Mouse (Mus musculus) thymus, postnatal 36 days (tissue): ENCODE measurements around the gene Trim39.

ENCODE experiments used
- DNase-seq, 2 experiments: peaks; one replicate each; pipeline ENCODE4 v3.0.0; 2022; ENCODE audit warnings: mixed read lengths in 2 of 2

Gene Trim39

GRCm38 (mm10) chr17:36245741-36246140 lies 26.3 kb downstream of the Trim39 start:
- DNase-seq: no peak

- no peak for DNase-seq
These were observed 28.0 kb downstream of the Trim39 start for GRCm38 (mm10) chr17:36244031-36244430.

GRCm38 (mm10) chr17:36240637-36241213 lies 31.3 kb downstream of the Trim39 start:
- no peak for DNase-seq

- DNase-seq: peak in 1 of 2 experiments; percentile 27
These were observed 34.6 kb downstream of the Trim39 start for GRCm38 (mm10) chr17:36237321-36237921.

GRCm38 (mm10) chr17:36235300-36235699 lies 36.7 kb downstream of the Trim39 start:
- DNase-seq: peak; percentile 65 to 80

GRCm38 (mm10) chr17:36233572-36233971 lies 38.5 kb downstream of the Trim39 start:
- no peak for DNase-seq

GRCm38 (mm10) chr17:36231318-36231717 lies 40.7 kb downstream of the Trim39 start:
- DNase-seq: peak; percentile 84 to 86

GRCm38 (mm10) chr17:36229046-36229445 lies 43.0 kb downstream of the Trim39 start:
- peak; percentile 24 to 46 for DNase-seq

GRCm38 (mm10) chr17:36226921-36227320 lies 45.1 kb downstream of the Trim39 start:
- peak; percentile 63 to 73 for DNase-seq

- no peak for DNase-seq
These were observed 46.7 kb downstream of the Trim39 start for GRCm38 (mm10) chr17:36225231-36225824.

- DNase-seq: no peak
These were observed 47.6 kb downstream of the Trim39 start for GRCm38 (mm10) chr17:36224451-36224850.

- no peak for DNase-seq
These were observed 53.4 kb downstream of the Trim39 start for GRCm38 (mm10) chr17:36218594-36219155.

GRCm38 (mm10) chr17:36215586-36215985 lies 56.5 kb downstream of the Trim39 start:
- no peak for DNase-seq
